ENCODE assay signal across 18 mouse cellular contexts in the genomic region with DNA sequence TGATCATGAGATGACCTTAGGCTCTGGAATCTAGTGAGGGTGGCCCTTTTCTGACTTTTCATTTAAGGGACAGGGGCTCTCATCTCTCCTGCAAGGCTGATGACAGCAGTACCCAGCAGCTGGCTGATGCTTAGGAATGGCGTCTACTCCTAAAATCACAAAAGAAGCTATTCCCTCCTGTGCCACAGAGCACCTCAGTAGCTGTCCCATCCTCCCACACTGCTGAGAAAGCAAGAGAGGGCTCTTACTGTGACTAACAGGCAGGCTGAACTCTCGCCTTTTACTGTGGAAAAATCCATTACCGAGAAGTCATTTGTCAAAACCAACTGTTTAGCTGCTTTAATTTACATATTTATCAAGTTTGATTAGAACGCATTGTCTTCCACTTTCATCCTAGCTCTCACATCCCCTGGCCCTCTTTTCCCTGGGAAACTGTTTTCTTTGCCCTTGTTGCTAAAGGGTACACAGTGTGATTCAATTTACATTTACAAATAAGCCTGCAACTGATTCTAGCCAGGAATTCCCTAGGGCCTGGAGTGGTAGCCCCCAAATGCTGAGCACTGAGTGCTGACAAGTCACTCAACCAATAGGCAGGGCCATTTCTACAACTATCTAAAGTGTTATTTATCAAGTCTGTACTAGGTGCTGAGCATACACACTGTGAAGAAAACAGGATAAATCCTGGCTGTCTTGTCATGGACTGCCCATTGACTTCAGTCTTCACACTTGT.
DNase-seq lines count a peak whose midpoint lies in the region; ATAC-seq and TF ChIP-seq lines count a peak whose summit lies in the region.
"Had no signal": no experiment of that assay in that cellular context is flagged by ENCODE, and none has a peak within 500 bp of the region (broad histone marks: within the 10 kb centered on the region; RNA-seq: fewer than 3 reads in every experiment).

No protein-coding gene starts in this region.

- no peak overlapping the region for H3K9ac ChIP-seq in hindbrain, embryonic 11.5 days (ENCODE audit: low read depth, low read length)
- H3K9ac ChIP-seq in hindbrain, embryonic 12.5 days = no peak overlapping the region
- H3K9ac ChIP-seq in midbrain, embryonic 13.5 days (replicated peaks) = no peak overlapping the region
- H3K9ac ChIP-seq: heart, embryonic 15.5 days; lung, embryonic 14.5 days had no signal

- TF ChIP-seq CTCF in brain, embryonic 14.5 days (IDR thresholded peaks at IDR 0.05; ENCODE audit: borderline replicate concordance, extremely low read depth, insufficient read depth, insufficient read length) = no peak

- no peak overlapping the region for H3K4me3 ChIP-seq in hindbrain, embryonic 11.5 days (ENCODE audit: low read depth, low read length)
- no peak overlapping the region for H3K4me3 ChIP-seq in hindbrain, embryonic 10.5 days
- no peak overlapping the region for H3K4me3 ChIP-seq in hindbrain, embryonic 12.5 days
- H3K4me3 ChIP-seq in midbrain, embryonic 13.5 days (replicated peaks) = no peak overlapping the region
- H3K4me3 ChIP-seq: embryonic facial prominence, embryonic 10.5 days; heart, adult 2 months; heart, embryonic 15.5 days had no signal

- no peaks in the 10 kb centered on the region for H3K4me1 ChIP-seq in hindbrain, embryonic 11.5 days (replicated peaks; ENCODE audit: control insufficient read depth, insufficient read depth, low read length)
- peaks cover 18% of the 10 kb centered on the region for H3K4me1 ChIP-seq in hindbrain, embryonic 10.5 days (replicated peaks)
- peaks cover 12% of the 10 kb centered on the region for H3K4me1 ChIP-seq in hindbrain, embryonic 12.5 days
- H3K4me1 ChIP-seq in midbrain, embryonic 13.5 days (replicated peaks) = peaks cover 7% of the 10 kb centered on the region

- H3K27ac ChIP-seq in hindbrain, embryonic 11.5 days (ENCODE audit: low read depth, low read length) = no peak overlapping the region
- no peak overlapping the region for H3K27ac ChIP-seq in hindbrain, embryonic 10.5 days
- peak overlapping the region; percentile 35; the same call in 1 of the 2 replicates for H3K27ac ChIP-seq in hindbrain, embryonic 12.5 days
- no peak overlapping the region for H3K27ac ChIP-seq in midbrain, embryonic 13.5 days
- H3K27ac ChIP-seq: embryonic facial prominence, embryonic 10.5 days; heart, adult 2 months; heart, embryonic 15.5 days had no signal

- peak; percentile 61 for ATAC-seq in hindbrain, embryonic 11.5 days (ENCODE audit: low FRiP score)
- ATAC-seq in hindbrain, embryonic 12.5 days (ENCODE audit: low FRiP score) = peak; percentile 79
- ATAC-seq in midbrain, embryonic 13.5 days = peak; percentile 77

- no peak for TF ChIP-seq POLR2A in brain, embryonic 14.5 days (IDR thresholded peaks at IDR 0.05; ENCODE audit: borderline replicate concordance, extremely low read depth, insufficient read depth, insufficient read length, poor library complexity, severe bottlenecking)

- no peak for DNase-seq in hindbrain, embryonic 11.5 days (ENCODE audit: low spot score)
- no peak for DNase-seq in hindbrain, embryonic 10.5 days (ENCODE audit: low spot score)
- DNase-seq in brain, embryonic 14.5 days (ENCODE audit: low read depth) = peak; percentile 61
- DNase-seq in left cerebral cortex, postnatal 25 days (ENCODE audit: low spot score in 2 of 2) = no peak
- DNase-seq in layer of hippocampus, postnatal 25 days (ENCODE audit: extremely low spot score in 1 of 2, low spot score in 1 of 2) = no peak
- DNase-seq: cerebellum, adult 9-10 months; gastrocnemius, postnatal 10 days; heart, adult 2 months; kidney, adult 2 months; kidney, postnatal 14 days; lung, embryonic 14.5 days; lung, postnatal 36 days; thymus, postnatal 14 days had no signal

- H3K4me2 ChIP-seq in hindbrain, embryonic 11.5 days (replicated peaks; ENCODE audit: low read depth, low read length) = no peak overlapping the region
- 0 out of 2 replicates have a peak overlapping the region, but pooled peaks have one; percentile 3 for H3K4me2 ChIP-seq in hindbrain, embryonic 12.5 days (replicated peaks)
- H3K4me2 ChIP-seq in midbrain, embryonic 13.5 days (replicated peaks) = no peak overlapping the region
- H3K4me2 ChIP-seq: heart, embryonic 15.5 days; liver, embryonic 11.5 days; lung, embryonic 14.5 days had no signal

- no peaks in the 10 kb centered on the region for H3K36me3 ChIP-seq in hindbrain, embryonic 11.5 days (ENCODE audit: control insufficient read depth, insufficient read depth, low read length)
- H3K36me3 ChIP-seq in hindbrain, embryonic 10.5 days = no peaks in the 10 kb centered on the region
- no peaks in the 10 kb centered on the region for H3K36me3 ChIP-seq in hindbrain, embryonic 12.5 days
- H3K36me3 ChIP-seq in midbrain, embryonic 13.5 days = no peaks in the 10 kb centered on the region
- H3K36me3 ChIP-seq: embryonic facial prominence, embryonic 10.5 days; heart, embryonic 15.5 days had no signal

- WGBS in hindbrain, embryonic 11.5 days = 26% methylated on average over 4 of the region's 4 CpGs
- WGBS in hindbrain, embryonic 10.5 days = 32% methylated on average over 4 of the region's 4 CpGs
- 18% methylated on average over 4 of the region's 4 CpGs for WGBS in hindbrain, embryonic 12.5 days
- 25% methylated on average over 4 of the region's 4 CpGs for WGBS in midbrain, embryonic 13.5 days

- H3K9me3 ChIP-seq in hindbrain, embryonic 11.5 days (ENCODE audit: control insufficient read depth, low read length) = no peaks in the 10 kb centered on the region
- H3K9me3 ChIP-seq in hindbrain, embryonic 10.5 days = no peaks in the 10 kb centered on the region
- H3K9me3 ChIP-seq in hindbrain, embryonic 12.5 days (replicated peaks) = no peaks in the 10 kb centered on the region
- H3K9me3 ChIP-seq in midbrain, embryonic 13.5 days = no peaks in the 10 kb centered on the region
- H3K9me3 ChIP-seq: embryonic facial prominence, embryonic 10.5 days; heart, embryonic 15.5 days had no signal

- H3K27me3 ChIP-seq in hindbrain, embryonic 11.5 days (ENCODE audit: control insufficient read depth, insufficient read depth, low read length) = no peaks in the 10 kb centered on the region
- no peaks in the 10 kb centered on the region for H3K27me3 ChIP-seq in hindbrain, embryonic 10.5 days (ENCODE audit: insufficient read depth, poor library complexity, severe bottlenecking)
- no peaks in the 10 kb centered on the region for H3K27me3 ChIP-seq in hindbrain, embryonic 12.5 days
- no peaks in the 10 kb centered on the region for H3K27me3 ChIP-seq in midbrain, embryonic 13.5 days
- H3K27me3 ChIP-seq: heart, embryonic 15.5 days had no signal

- intact Hi-C loops in left cerebral cortex, postnatal 25 days (cut with DNase I) = no loop called here
